Mouse (Mus musculus) frontal cortex, postnatal 25 days (tissue): Measurements from ENCODE around the gene Tmem185a.
"Not testable (repeated sequence)": the region's sequence is repeated elsewhere in the genome, so short reads cannot be mapped to it uniquely, and the experiment has no call there.

Experiments used
- DNase-seq, 2 experiments: peaks; one replicate each; pipeline ENCODE4 v3.0.0; 2022; ENCODE audit warnings: low spot score in 2 of 2

Gene Tmem185a

DNA sequence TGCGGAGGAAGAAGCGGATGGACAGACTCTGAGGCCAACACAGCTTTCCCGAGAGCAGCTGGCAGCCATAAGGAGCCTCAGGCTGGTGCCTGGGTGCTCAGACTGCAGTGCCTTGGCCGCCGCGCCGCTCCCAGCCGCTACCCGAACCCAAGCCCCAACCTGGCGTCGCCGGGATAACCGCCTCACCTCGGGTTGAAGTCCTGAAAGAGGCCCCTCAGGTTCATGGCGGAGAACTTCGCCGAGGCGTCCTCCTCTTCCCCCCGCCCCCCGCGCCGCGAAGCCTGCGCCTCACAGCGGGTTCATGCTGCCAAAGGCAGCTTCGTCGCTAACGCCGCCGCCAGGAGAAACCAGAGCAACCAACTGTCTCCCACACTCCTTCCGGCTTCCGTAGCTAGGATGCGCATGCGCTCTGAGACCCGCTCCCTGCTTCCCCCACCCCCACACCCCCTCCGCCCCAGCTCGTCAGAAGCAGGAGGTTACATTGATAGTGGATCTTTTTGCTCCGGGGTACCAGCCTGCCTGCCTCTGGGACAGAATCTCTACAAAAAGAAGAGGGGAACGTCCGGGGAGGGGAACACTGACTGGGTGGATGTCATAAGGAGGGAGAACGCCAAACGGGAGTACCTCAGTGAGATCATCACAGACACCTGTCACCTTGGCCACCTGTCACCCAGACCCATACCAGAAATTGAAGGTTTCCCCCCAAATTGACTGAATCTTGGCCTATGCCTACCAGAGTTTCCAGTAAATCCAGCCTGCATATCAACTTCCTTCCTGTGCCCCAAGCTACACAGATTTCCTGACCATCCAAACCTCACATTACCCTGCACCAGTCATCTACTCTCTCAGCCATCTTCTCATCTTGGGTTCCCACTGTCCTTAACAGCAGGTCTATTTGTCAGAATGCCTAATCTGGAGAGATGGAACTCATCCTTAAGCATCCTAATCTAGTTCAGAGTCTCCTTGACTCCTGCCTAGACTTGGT lies at the start of gene Tmem185a:
Gene Tmem185a (minus strand): TSS at position 389 of the 985 bp plus-strand sequence.
- DNase-seq = peak; percentile 57 to 67

GRCm38 (mm10) chrX:70514413-70514812 lies 37.4 kb upstream of the Tmem185a start:
- DNase-seq = not testable (repeated sequence)

DNA sequence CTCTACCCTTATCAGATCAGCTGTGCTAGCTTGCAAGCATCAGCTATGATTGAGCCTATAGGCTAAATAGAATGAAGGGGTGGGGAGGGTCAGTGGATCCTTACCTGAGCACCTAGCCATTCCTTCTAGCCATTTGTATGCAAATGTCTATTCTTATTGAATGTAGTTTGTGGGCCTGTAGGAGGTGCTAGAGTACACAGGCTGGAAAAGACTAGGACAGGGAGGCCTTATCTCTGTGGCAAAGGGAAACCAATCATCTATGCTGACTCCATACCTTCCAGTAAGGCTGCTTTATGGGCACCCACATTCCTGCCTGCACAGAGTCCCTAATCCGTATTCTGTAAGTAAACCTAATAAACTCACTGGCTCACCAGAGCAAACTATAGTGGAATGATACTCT lies 10.3 kb upstream of the Tmem185a start:
- DNase-seq = not testable (repeated sequence)

- DNase-seq = no peak
These were observed 5.2 kb upstream of the Tmem185a start for GRCm38 (mm10) chrX:70482154-70482553.

GRCm38 (mm10) chrX:70478701-70479100 lies 1.7 kb upstream of the Tmem185a start:
- DNase-seq = no peak

GRCm38 (mm10) chrX:70475215-70475765 lies 1.7 kb downstream of the Tmem185a start:
- DNase-seq = no peak

- no peak for DNase-seq
These were observed 10.1 kb downstream of the Tmem185a start for GRCm38 (mm10) chrX:70466897-70467296.

- no peak for DNase-seq
These were observed 11.5 kb downstream of the Tmem185a start for GRCm38 (mm10) chrX:70465489-70465888.

GRCm38 (mm10) chrX:70463621-70464020 lies 13.4 kb downstream of the Tmem185a start:
- DNase-seq = no peak

DNA sequence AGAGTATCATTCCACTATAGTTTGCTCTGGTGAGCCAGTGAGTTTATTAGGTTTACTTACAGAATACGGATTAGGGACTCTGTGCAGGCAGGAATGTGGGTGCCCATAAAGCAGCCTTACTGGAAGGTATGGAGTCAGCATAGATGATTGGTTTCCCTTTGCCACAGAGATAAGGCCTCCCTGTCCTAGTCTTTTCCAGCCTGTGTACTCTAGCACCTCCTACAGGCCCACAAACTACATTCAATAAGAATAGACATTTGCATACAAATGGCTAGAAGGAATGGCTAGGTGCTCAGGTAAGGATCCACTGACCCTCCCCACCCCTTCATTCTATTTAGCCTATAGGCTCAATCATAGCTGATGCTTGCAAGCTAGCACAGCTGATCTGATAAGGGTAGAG lies 24.6 kb downstream of the Tmem185a start:
- DNase-seq = not testable (repeated sequence)

DNA sequence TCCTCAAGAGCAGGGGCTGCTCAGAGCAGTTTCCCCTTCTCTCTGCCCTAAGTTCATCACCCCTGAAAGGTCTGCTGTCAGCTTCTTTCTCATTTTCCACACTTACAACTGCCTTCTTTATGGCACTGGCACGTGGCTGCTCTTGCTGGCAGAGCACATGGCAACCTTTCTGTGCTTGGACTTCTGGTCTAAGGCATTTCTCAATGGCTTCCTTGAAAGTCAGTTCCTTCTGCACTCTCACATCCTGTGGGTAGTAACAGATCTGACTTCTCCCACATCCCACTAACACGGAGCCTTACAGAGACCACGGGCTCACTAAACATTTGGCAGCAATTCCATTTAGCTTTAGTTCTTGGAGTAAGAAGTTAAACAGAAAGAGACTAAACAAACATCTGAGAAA lies 51.5 kb downstream of the Tmem185a start:
- not testable (repeated sequence) for DNase-seq
